Mouse (Mus musculus) myocyte (in vitro differentiated cells): Measurements from ENCODE around the gene Top2a.

Experiments used
- CEBPB ChIP-seq: IDR thresholded peaks from 2 replicates; pipeline ENCODE4 v1.6.1; 2011; ENCODE audit warnings: mild to moderate bottlenecking, moderate library complexity; ENCODE audit not compliant: poor library complexity, insufficient read depth, severe bottlenecking
- E2F4 ChIP-seq: IDR thresholded peaks from one replicate; pipeline ENCODE4 v1.6.1; 2011; ENCODE audit warnings: mild to moderate bottlenecking, control low read depth, moderate library complexity; ENCODE audit not compliant: insufficient read depth
- POLR2A ChIP-seq: IDR thresholded peaks from one replicate; pipeline ENCODE4 v1.6.1; 2011; ENCODE audit warnings: low read depth, mild to moderate bottlenecking, control low read depth, moderate library complexity; ENCODE audit not compliant: insufficient read length
- TCF12 ChIP-seq: IDR thresholded peaks from one replicate; pipeline ENCODE4 v1.6.1; 2011; ENCODE audit warnings: mild to moderate bottlenecking, control low read depth; ENCODE audit not compliant: poor library complexity, insufficient read depth, severe bottlenecking
- USF1 ChIP-seq: IDR thresholded peaks from one replicate; pipeline ENCODE4 v1.6.1; 2011; ENCODE audit warnings: low read depth, mild to moderate bottlenecking, control low read depth, moderate library complexity

GRCm38 (mm10) chr11:99010124-99010523, 13.9 kb downstream of the Top2a start:
- TF ChIP-seq TCF12 (no peak), POLR2A (no peak), CEBPB (no peak), USF1 (no peak), E2F4 (no peak)
